Comparison of ENCODE assay signal across 8 mouse cellular contexts in the genomic region with DNA sequence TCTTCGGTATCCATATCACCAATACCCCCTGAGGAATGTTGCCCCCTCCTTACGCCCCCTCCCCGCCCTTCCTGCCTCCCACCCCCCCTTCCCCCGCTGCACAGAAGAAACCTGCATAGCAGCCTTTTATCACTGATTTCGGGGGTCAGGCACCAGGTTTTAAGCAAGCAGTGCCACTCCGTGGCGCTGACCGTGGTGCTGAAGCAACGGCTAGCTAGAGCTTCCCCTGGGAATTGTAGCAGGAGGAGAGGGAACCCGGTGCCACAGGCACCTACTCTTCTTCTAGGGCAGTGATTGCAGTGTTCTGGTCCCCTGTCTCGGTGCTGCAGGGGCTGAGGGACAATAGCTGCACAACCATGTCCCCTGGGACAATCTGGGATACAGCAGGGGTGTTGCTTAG. TPM values are rescaled to one million over a fixed set of nuclear protein-coding genes. Genes with fewer than 3 reads are reported as not detected.
DNase-seq lines count a peak whose midpoint lies in the region; ATAC-seq and TF ChIP-seq lines count a peak whose summit lies in the region.

No protein-coding gene starts in this region.

- no peak overlapping the region for H3K27ac ChIP-seq in intestine, embryonic 14.5 days (ENCODE audit: low read depth)
- H3K27ac ChIP-seq in intestine, postnatal 0 days (ENCODE audit: low read depth, low read length): no peak overlapping the region
- H3K27ac ChIP-seq in cerebellum, adult 2 months (ENCODE audit: insufficient read depth, low read length): no peak overlapping the region

- no peaks in the 10 kb centered on the region for H3K4me1 ChIP-seq in intestine, embryonic 14.5 days (replicated peaks; ENCODE audit: control insufficient read depth, insufficient read depth, low read length)
- H3K4me1 ChIP-seq in intestine, postnatal 0 days (replicated peaks; ENCODE audit: control insufficient read depth, insufficient read depth, low read length): no peaks in the 10 kb centered on the region
- no peaks in the 10 kb centered on the region for H3K4me1 ChIP-seq in cerebellum, adult 2 months (ENCODE audit: control insufficient read depth, insufficient read depth, low read length)

- H3K9me3 ChIP-seq in intestine, embryonic 14.5 days (ENCODE audit: control insufficient read depth, low read length): no peaks in the 10 kb centered on the region
- H3K9me3 ChIP-seq in intestine, postnatal 0 days (ENCODE audit: control insufficient read depth): no peaks in the 10 kb centered on the region

- no peak for TF ChIP-seq CTCF in intestine, postnatal 0 days (IDR thresholded peaks at IDR 0.05; ENCODE audit: low read depth)
- no peak for TF ChIP-seq CTCF in cerebellum, adult 2 months (IDR thresholded peaks at IDR 0.05; ENCODE audit: borderline replicate concordance, insufficient read depth, low read depth, low read length)

- WGBS in intestine, embryonic 14.5 days: under 1% methylated on average over 10 of the region's 11 CpGs
- 0% methylated on average over 11 of the region's 11 CpGs for WGBS in intestine, postnatal 0 days
- 4% methylated on average over 11 of the region's 11 CpGs for WGBS in cerebellum, adult 2 months

- H3K27me3 ChIP-seq in intestine, embryonic 14.5 days (replicated peaks; ENCODE audit: control insufficient read depth, insufficient read depth, low read length): no peaks in the 10 kb centered on the region
- no peaks in the 10 kb centered on the region for H3K27me3 ChIP-seq in intestine, postnatal 0 days (replicated peaks; ENCODE audit: control insufficient read depth, insufficient read depth, low read length)
- H3K27me3 ChIP-seq in cerebellum, adult 2 months (ENCODE audit: control insufficient read depth, insufficient read depth, low read length): no peaks in the 10 kb centered on the region

- DNase-seq in intestine, embryonic 14.5 days (ENCODE audit: low spot score): peak; percentile 91
- DNase-seq in Muller cell, postnatal 12 days (ENCODE audit: inconsistent ontology term): peak; percentile 50
- DNase-seq in c-Kit-positive CD71-positive TER-119-positive erythroid progenitor cells, embryonic 14.5 days (ENCODE audit: low spot score): peak; percentile 6
- DNase-seq in kidney, postnatal 36 days: peak; percentile 11 to 79
- DNase-seq in ovary, adult 18-20 months (ENCODE audit: low spot score): peak; percentile 9
- DNase-seq in cerebellum, adult 2 months: no peak
- DNase-seq in MN1 (ENCODE audit: low spot score): no peak

- no peak for TF ChIP-seq POLR2A in cerebellum, adult 2 months (IDR thresholded peaks at IDR 0.05; ENCODE audit: borderline replicate concordance, insufficient read depth, low read length)

- no peak overlapping the region for H3K4me2 ChIP-seq in intestine, embryonic 14.5 days (ENCODE audit: low read length)
- no peak overlapping the region for H3K4me2 ChIP-seq in intestine, postnatal 0 days (replicated peaks; ENCODE audit: low read depth)

- no peak overlapping the region for H3K4me3 ChIP-seq in intestine, embryonic 14.5 days (ENCODE audit: low read depth, low read length)
- H3K4me3 ChIP-seq in intestine, postnatal 0 days (ENCODE audit: low read depth, low read length): no peak overlapping the region
- no peak overlapping the region for H3K4me3 ChIP-seq in cerebellum, adult 2 months (replicated peaks; ENCODE audit: insufficient read depth, low read depth, low read length)

- H3K9ac ChIP-seq in intestine, embryonic 14.5 days (ENCODE audit: low read length): no peak overlapping the region
- H3K9ac ChIP-seq in intestine, postnatal 0 days (ENCODE audit: low read depth, low read length): no peak overlapping the region

- no peak for ATAC-seq in intestine, embryonic 14.5 days (replicated peaks; ENCODE audit: low FRiP score, low TSS enrichment, low read depth)
- no peak for ATAC-seq in intestine, postnatal 0 days

- no peaks in the 10 kb centered on the region for H3K36me3 ChIP-seq in intestine, embryonic 14.5 days (ENCODE audit: control insufficient read depth, insufficient read depth, low read length)
- H3K36me3 ChIP-seq in intestine, postnatal 0 days (ENCODE audit: control insufficient read depth, insufficient read depth): no peaks in the 10 kb centered on the region

RNA-seq across cellular contexts. Expression of gene C1ql2, which starts 50.0 kb away (rescaled TPM):
- polyA plus RNA-seq in intestine, embryonic 14.5 days (2014; fragmentation: Nextera tagmentation; extraction: Ambion mirVana): not detected in 2 replicates
- polyA plus RNA-seq in intestine, postnatal 0 days (2015; fragmentation: Nextera tagmentation; extraction: Ambion mirVana): not detected in 2 replicates
- 2.9 and 3.0 TPM in 2 replicates for polyA plus RNA-seq in cerebellum, adult 2 months (2012; rRNA removed)

Comparison
In these comparisons a context has a peak if more than half of its experiments do, and no peak if none do; other contexts are left out.
1. DNase-seq: peak in intestine, embryonic 14.5 days (single experiment), Muller cell, postnatal 12 days (single experiment), c-Kit-positive CD71-positive TER-119-positive erythroid progenitor cells, embryonic 14.5 days (single experiment), kidney, postnatal 36 days (2 of 2) and ovary, adult 18-20 months (single experiment); none in cerebellum, adult 2 months (0 of 2) and MN1 (single experiment).